Mouse (Mus musculus): Measurements from ENCODE around the gene Scg3. TPM values are rescaled to one million over a fixed set of nuclear protein-coding genes. Genes with fewer than 3 reads are reported as not detected.
"Not testable (repeated sequence)": the region's sequence is repeated elsewhere in the genome, so short reads cannot be mapped to it uniquely, and the experiment has no call there.

Gene Scg3
- polyA plus RNA-seq, 1 experiment from 2014 or later, result 0.39 TPM

DNA sequence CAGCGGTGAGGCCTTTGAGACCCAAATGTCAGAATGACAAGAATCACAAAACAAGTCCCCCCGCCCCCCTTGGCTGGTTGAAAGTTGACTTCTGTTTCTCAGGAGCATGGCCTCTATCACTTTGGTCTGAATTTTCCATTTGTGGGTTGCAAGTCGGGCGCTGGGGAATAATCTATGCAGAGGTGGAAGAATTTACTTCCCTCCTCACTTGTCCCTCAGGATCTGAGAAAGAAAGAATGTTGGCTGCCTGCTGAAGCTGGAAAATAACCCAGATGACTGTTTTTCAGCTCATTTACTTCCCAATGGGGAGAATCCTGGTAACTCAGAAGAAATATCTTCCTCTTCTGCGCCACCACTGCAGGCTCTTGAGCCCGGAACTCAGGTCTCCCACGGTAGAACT, 5.5 kb downstream of the Scg3 start:
- Histone ChIP-seq H3K4me3 (ENCODE audit: low read depth, low read length) (no peak overlapping the region), H3K9ac (no peak overlapping the region), H3K27me3 (ENCODE audit: insufficient read depth, low read length) (no peaks in the 10 kb centered on the region), H3K4me2 (no peak overlapping the region), H3K27ac (ENCODE audit: low read depth) (no peak overlapping the region), H3K9me3 (ENCODE audit: low read depth, low read length) (no peaks in the 10 kb centered on the region), H3K36me3 (ENCODE audit: insufficient read depth) (no peaks in the 10 kb centered on the region), H3K4me1 (ENCODE audit: insufficient read depth) (no peaks in the 10 kb centered on the region)
- 84% methylated on average over 7 of the region's 7 CpGs for WGBS
- DNase-seq, result no peak
- TF ChIP-seq CTCF (IDR thresholded peaks at IDR 0.05; ENCODE audit: low read depth), result no peak
- ATAC-seq (ENCODE audit: insufficient read depth), result no peak

- ATAC-seq (ENCODE audit: insufficient read depth) (no peak), DNase-seq (no peak)
- Histone ChIP-seq H3K27me3 (ENCODE audit: insufficient read depth, low read length) (no peaks in the 10 kb centered on the region), H3K9ac (no peak overlapping the region), H3K27ac (ENCODE audit: low read depth) (no peak overlapping the region), H3K4me1 (ENCODE audit: insufficient read depth) (no peaks in the 10 kb centered on the region), H3K9me3 (ENCODE audit: low read depth, low read length) (no peaks in the 10 kb centered on the region), H3K4me2 (no peak overlapping the region), H3K36me3 (ENCODE audit: insufficient read depth) (no peaks in the 10 kb centered on the region), H3K4me3 (ENCODE audit: low read depth, low read length) (no peak overlapping the region)
- 62% methylated on average over 7 of the region's 7 CpGs for WGBS
- no peak for TF ChIP-seq CTCF (IDR thresholded peaks at IDR 0.05; ENCODE audit: low read depth)
These were observed 7.6 kb downstream of the Scg3 start for GRCm38 (mm10) chr9:75676226-75676625.

GRCm38 (mm10) chr9:75672769-75673168, 11.1 kb downstream of the Scg3 start:
- H3K27me3 ChIP-seq (ENCODE audit: insufficient read depth, low read length), result no peaks in the 10 kb centered on the region
- H3K4me3 ChIP-seq (ENCODE audit: low read depth, low read length), result no peak overlapping the region
- H3K9ac ChIP-seq, result no peak overlapping the region
- H3K9me3 ChIP-seq (ENCODE audit: low read depth, low read length), result no peaks in the 10 kb centered on the region
- no peak for ATAC-seq (ENCODE audit: insufficient read depth)
- no peaks in the 10 kb centered on the region for H3K4me1 ChIP-seq (ENCODE audit: insufficient read depth)
- H3K27ac ChIP-seq (ENCODE audit: low read depth), result no peak overlapping the region
- no peaks in the 10 kb centered on the region for H3K36me3 ChIP-seq (ENCODE audit: insufficient read depth)
- no peak for TF ChIP-seq CTCF (IDR thresholded peaks at IDR 0.05; ENCODE audit: low read depth)
- WGBS, result 70% methylated on average over 6 of the region's 6 CpGs
- no peak for DNase-seq
- no peak overlapping the region for H3K4me2 ChIP-seq

DNA sequence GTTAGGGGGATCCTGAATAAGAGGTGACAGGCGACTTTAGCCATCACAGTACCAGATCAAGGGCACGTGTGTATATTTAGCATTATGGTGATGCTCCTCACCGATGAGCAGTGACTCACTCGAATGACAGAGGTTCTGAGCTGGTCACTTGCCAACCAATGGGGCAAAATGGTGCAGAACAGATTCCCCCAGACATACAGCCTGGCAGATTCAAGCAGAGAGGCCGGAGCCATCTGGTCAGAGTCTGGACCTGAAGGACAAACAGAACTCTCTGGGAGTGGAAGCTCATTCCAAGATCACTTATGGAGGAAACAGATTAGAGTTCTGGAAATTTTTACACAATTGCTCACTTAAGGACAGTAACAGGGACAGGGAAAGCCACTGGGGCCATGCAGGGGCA, 17.2 kb downstream of the Scg3 start:
- no peak overlapping the region for H3K9ac ChIP-seq
- peak; percentile 10 for DNase-seq
- H3K36me3 ChIP-seq (ENCODE audit: insufficient read depth), result no peaks in the 10 kb centered on the region
- H3K4me2 ChIP-seq, result no peak overlapping the region
- no peak overlapping the region for H3K4me3 ChIP-seq (ENCODE audit: low read depth, low read length)
- no peak overlapping the region; the same call in 1 of the 2 replicates for H3K27ac ChIP-seq (ENCODE audit: low read depth)
- no peaks in the 10 kb centered on the region for H3K27me3 ChIP-seq (ENCODE audit: insufficient read depth, low read length)
- WGBS, result 58% methylated on average over 5 of the region's 5 CpGs
- no peaks in the 10 kb centered on the region for H3K4me1 ChIP-seq (ENCODE audit: insufficient read depth)
- no peak for TF ChIP-seq CTCF (IDR thresholded peaks at IDR 0.05; ENCODE audit: low read depth)
- no peak for ATAC-seq (ENCODE audit: insufficient read depth)
- no peaks in the 10 kb centered on the region for H3K9me3 ChIP-seq (ENCODE audit: low read depth, low read length)

- ATAC-seq (ENCODE audit: insufficient read depth) (no peak), DNase-seq (no peak)
- no peak overlapping the region for H3K27ac ChIP-seq (ENCODE audit: low read depth)
- 86% methylated on average over 6 of the region's 6 CpGs for WGBS
- no peak overlapping the region for H3K4me2 ChIP-seq
- no peaks in the 10 kb centered on the region for H3K36me3 ChIP-seq (ENCODE audit: insufficient read depth)
- no peaks in the 10 kb centered on the region for H3K4me1 ChIP-seq (ENCODE audit: insufficient read depth)
- H3K9ac ChIP-seq, result no peak overlapping the region
- no peaks in the 10 kb centered on the region for H3K9me3 ChIP-seq (ENCODE audit: low read depth, low read length)
- no peak overlapping the region for H3K4me3 ChIP-seq (ENCODE audit: low read depth, low read length)
- no peaks in the 10 kb centered on the region for H3K27me3 ChIP-seq (ENCODE audit: insufficient read depth, low read length)
- TF ChIP-seq CTCF (IDR thresholded peaks at IDR 0.05; ENCODE audit: low read depth), result no peak
These were observed 18.5 kb downstream of the Scg3 start for GRCm38 (mm10) chr9:75665364-75665763.

GRCm38 (mm10) chr9:75660917-75661316, 22.9 kb downstream of the Scg3 start:
- Histone ChIP-seq H3K4me1 (ENCODE audit: insufficient read depth) (no peaks in the 10 kb centered on the region), H3K4me2 (no peak overlapping the region), H3K36me3 (ENCODE audit: insufficient read depth) (no peaks in the 10 kb centered on the region), H3K4me3 (ENCODE audit: low read depth, low read length) (no peak overlapping the region), H3K9me3 (ENCODE audit: low read depth, low read length) (no peaks in the 10 kb centered on the region), H3K27me3 (ENCODE audit: insufficient read depth, low read length) (no peaks in the 10 kb centered on the region), H3K9ac (no peak overlapping the region), H3K27ac (ENCODE audit: low read depth) (no peak overlapping the region)
- no peak for TF ChIP-seq CTCF (IDR thresholded peaks at IDR 0.05; ENCODE audit: low read depth)
- WGBS, result 78% methylated on average over 8 of the region's 8 CpGs
- DNase-seq (no peak), ATAC-seq (ENCODE audit: insufficient read depth) (no peak)

- not testable (repeated sequence) for H3K4me1 ChIP-seq (ENCODE audit: insufficient read depth); H3K36me3 ChIP-seq (ENCODE audit: insufficient read depth); H3K9ac ChIP-seq; H3K27me3 ChIP-seq (ENCODE audit: insufficient read depth, low read length); H3K27ac ChIP-seq (ENCODE audit: low read depth); ATAC-seq (ENCODE audit: insufficient read depth); H3K4me3 ChIP-seq (ENCODE audit: low read depth, low read length); DNase-seq; H3K9me3 ChIP-seq (ENCODE audit: low read depth, low read length); H3K4me2 ChIP-seq
- WGBS, result 77% methylated on average over 3 of the region's 3 CpGs
These were observed 27.4 kb downstream of the Scg3 start for GRCm38 (mm10) chr9:75656456-75656855.

Measured in lung, embryonic 14.5 days (tissue).